Mouse (Mus musculus) thymus, adult 2 months (tissue): ENCODE measurements at regions not wholly inside any gene's neighbourhood (a gene's known extent, or its start where the extent isn't known, plus 50 kb on each side); places are given as distances from the start of the nearest gene placed in this dataset.

ENCODE experiments used
- DNase-seq: peaks from one replicate; pipeline ENCODE4 v3.0.0; 2021
- H3K27ac ChIP-seq: fragments of 200-500 bp; 2 replicates; pipeline ENCODE4 v1.5.1; 2012; ENCODE audit warnings: low read length, control low read depth; ENCODE audit not compliant: control insufficient read depth, insufficient read depth
- H3K27me3 ChIP-seq: fragments of 200-500 bp; 2 replicates; pipeline ENCODE4 v1.6.1; 2012; ENCODE audit warnings: mild to moderate bottlenecking, low read length, moderate library complexity, mixed read lengths; ENCODE audit not compliant: control insufficient read depth, insufficient read depth
- H3K36me3 ChIP-seq: fragments of 200-500 bp; 2 replicates; pipeline ENCODE4 v1.6.1; 2012; ENCODE audit warnings: mild to moderate bottlenecking, low read length, moderate library complexity; ENCODE audit not compliant: control insufficient read depth, insufficient read depth
- H3K4me1 ChIP-seq: fragments of 200-500 bp; replicated peaks from 2 replicates; pipeline ENCODE4 v1.6.1; 2012; ENCODE audit warnings: low read length; ENCODE audit not compliant: control insufficient read depth, insufficient read depth
- H3K4me3 ChIP-seq: fragments of 200-500 bp; 2 replicates; pipeline ENCODE4 v1.5.1; 2012; ENCODE audit warnings: mild to moderate bottlenecking, low read length, control low read depth, moderate library complexity; ENCODE audit not compliant: control insufficient read depth, insufficient read depth
- CTCF ChIP-seq: fragments of 200-500 bp; IDR thresholded peaks from 2 replicates; pipeline ENCODE4 v1.5.1; 2012; ENCODE audit warnings: mild to moderate bottlenecking, control low read depth, low read length, moderate library complexity, borderline replicate concordance; ENCODE audit not compliant: control insufficient read depth, poor library complexity, insufficient read depth; ENCODE audit errors: extremely low read depth
- POLR2A ChIP-seq: fragments of 200-500 bp; IDR thresholded peaks from 2 replicates; pipeline ENCODE4 v1.6.1; 2012; ENCODE audit warnings: mild to moderate bottlenecking, low read length, control low read depth, moderate library complexity; ENCODE audit not compliant: control insufficient read depth, poor library complexity, insufficient read depth; ENCODE audit errors: extremely low read depth
- WGBS: fragments of 180-500 bp; shearing (Covaris S2); methylation state at CpG from one replicate; pipeline ENCODE4 v1.1.7; 2018; 5-methylcytosine and 5-hydroxymethylcytosine counted together

DNA sequence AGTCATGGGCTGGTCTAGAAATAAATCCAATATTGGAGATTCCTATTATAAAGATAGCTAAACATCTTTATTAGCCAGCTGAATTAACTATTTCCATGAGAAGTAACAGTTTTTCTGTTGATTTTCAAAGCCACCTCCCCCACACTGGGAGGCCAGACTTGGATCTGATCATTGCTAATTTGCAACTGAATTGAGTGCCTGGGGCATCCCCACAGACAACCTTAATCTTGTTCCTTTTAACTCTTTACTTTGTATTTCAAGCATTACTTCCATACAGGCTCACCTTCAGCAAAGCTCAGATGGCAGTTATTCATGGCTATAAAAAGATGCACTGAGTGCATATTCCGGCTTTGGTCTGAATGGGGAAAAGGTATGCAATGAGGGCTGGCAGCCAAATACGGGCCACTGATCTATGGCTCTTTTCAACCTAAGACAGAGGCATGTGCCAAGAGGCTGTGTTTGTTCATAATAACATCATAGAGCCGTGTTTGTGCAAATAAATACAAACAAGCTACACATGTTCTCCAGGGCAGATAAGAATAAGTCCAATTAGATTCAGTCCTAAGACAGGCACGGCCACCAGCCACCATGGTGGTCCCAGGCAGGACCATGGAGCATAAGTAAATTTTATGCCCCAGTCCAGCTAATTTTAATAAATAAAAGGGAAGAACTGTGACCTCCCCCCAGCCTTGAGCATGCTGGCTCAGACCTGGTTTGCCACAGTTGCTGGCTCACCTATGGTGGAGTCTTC lies 194.5 kb upstream of the Ttc29 start:
- DNase-seq = no peak
- no peaks in the 10 kb centered on the region for H3K4me1 ChIP-seq
- TF ChIP-seq POLR2A = no peak
- no peak for TF ChIP-seq CTCF
- H3K27ac ChIP-seq = no peak overlapping the region
- 92% methylated on average over 4 of the region's 4 CpGs for WGBS
- H3K36me3 ChIP-seq = no peaks in the 10 kb centered on the region
- H3K27me3 ChIP-seq = no peaks in the 10 kb centered on the region
- H3K4me3 ChIP-seq = no peak overlapping the region

DNA sequence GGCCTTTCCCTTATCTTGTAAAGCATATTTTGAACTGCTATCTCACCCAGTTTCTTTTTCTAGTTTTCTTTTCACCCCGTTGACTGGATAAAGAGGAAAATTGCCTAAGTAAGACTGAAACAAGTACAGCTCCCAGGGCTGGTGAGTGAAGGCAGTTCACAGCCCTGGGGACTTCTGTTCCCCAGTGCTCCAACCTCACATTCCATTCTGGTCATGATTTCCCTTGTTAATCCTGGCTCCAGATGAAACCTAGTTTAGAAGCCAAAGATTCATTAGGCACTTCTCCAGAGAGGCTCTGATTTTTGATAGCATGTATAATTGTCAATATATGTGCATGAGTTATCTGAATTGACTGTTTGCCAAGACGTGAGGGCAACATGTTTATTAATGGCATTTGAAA lies 191.6 kb upstream of the Ttc29 start:
- Histone ChIP-seq H3K4me1 (no peaks in the 10 kb centered on the region), H3K4me3 (no peak overlapping the region), H3K27me3 (no peaks in the 10 kb centered on the region), H3K36me3 (no peaks in the 10 kb centered on the region), H3K27ac (no peak overlapping the region)
- TF ChIP-seq POLR2A (no peak), CTCF (no peak)
- 75% methylated on average over 2 of the region's 2 CpGs for WGBS
- DNase-seq = no peak

DNA sequence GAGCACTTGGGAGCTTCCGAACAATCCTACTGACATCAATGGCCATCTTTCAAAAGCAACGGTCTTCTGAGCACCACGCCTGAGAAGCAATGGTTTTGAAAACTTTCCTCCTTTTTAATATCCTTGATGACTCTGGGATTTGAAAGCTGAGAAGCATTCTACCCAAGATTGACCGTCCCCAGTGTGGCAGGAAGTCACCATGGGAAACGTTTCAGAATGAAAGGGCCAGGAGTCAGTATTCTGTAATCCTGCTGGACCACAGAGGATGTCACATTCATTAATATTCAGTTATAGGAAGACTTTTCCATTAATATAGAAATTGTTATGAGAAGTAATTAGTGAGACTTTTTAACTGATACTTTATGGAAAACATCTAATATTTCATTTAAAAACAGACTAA lies 190.1 kb upstream of the Ttc29 start:
- WGBS = 66% methylated on average over 5 of the region's 5 CpGs
- H3K4me1 ChIP-seq = no peaks in the 10 kb centered on the region
- no peak overlapping the region for H3K4me3 ChIP-seq
- no peaks in the 10 kb centered on the region for H3K27me3 ChIP-seq
- no peak for DNase-seq
- TF ChIP-seq CTCF (no peak), POLR2A (no peak)
- no peaks in the 10 kb centered on the region for H3K36me3 ChIP-seq
- no peak overlapping the region for H3K27ac ChIP-seq

DNA sequence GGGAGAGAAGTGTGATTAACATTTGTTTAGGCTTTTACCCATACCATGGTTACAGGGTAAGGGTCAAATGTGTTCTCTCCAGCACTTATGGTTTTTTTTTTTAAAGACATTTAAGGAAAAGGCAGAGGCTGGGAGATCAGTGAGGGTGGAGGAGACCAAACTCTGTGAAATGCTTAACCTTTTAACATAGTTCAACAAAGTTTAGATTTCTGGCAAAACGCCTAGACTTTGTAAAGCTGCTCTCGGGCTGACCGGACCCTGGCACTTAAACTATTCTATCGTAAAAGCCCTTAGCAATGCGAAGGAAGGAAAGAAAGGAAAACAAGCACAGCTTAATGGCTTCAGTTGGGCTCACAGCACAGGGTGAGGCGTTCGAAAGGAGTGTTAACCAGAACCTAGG lies 189.6 kb upstream of the Ttc29 start:
- no peak for DNase-seq
- TF ChIP-seq CTCF (no peak), POLR2A (no peak)
- H3K27me3 ChIP-seq = no peaks in the 10 kb centered on the region
- no peaks in the 10 kb centered on the region for H3K36me3 ChIP-seq
- no peaks in the 10 kb centered on the region for H3K4me1 ChIP-seq
- WGBS = 23% methylated on average over 7 of the region's 7 CpGs
- no peak overlapping the region for H3K4me3 ChIP-seq
- no peak overlapping the region for H3K27ac ChIP-seq

DNA sequence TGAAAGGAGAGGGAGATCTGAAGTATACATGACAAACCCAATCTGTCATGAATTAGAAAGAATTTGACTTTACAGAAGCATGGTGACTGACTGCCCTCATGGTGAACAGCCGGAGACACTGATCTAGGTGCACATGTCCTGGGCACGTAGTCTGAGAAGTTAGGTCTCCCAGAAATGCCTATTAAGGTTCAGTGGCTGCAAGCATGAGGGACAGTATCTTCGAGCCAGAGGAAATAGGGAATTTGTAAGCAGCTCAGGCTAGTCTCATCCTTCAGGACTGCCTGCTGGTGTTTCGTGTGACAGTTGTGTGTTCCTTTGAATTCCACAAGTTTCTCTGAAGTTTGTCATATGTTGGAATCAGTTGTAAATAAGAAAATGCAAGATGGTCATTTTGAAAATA lies 189.2 kb upstream of the Ttc29 start:
- Histone ChIP-seq H3K27ac (no peak overlapping the region), H3K4me3 (no peak overlapping the region), H3K36me3 (no peaks in the 10 kb centered on the region), H3K27me3 (no peaks in the 10 kb centered on the region), H3K4me1 (no peaks in the 10 kb centered on the region)
- TF ChIP-seq CTCF = no peak
- no peak for TF ChIP-seq POLR2A
- WGBS = 81% methylated on average over 4 of the region's 4 CpGs
- DNase-seq = no peak

DNA sequence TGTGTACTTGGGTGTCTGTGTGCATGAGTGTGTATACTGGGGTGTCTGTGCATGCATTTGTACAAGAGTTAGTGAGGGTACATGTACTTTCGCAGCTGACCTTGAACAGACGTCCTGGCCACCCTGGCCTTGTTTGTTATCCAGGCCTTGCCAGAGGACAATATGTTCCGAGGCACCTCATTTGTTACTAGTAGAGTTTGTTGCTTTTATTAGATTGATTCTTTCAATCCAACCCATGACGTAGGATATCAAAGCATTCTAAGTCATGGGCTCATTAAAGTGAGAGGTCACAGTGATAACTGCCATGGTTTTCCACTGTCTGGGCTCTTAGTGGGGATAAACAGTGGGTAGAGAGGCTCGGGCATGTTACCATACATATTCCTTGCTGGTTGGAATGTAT lies 188.1 kb upstream of the Ttc29 start:
- Histone ChIP-seq H3K27me3 (no peaks in the 10 kb centered on the region), H3K4me1 (no peaks in the 10 kb centered on the region), H3K36me3 (no peaks in the 10 kb centered on the region), H3K4me3 (no peak overlapping the region), H3K27ac (no peak overlapping the region)
- no peak for TF ChIP-seq POLR2A
- TF ChIP-seq CTCF = no peak
- WGBS = 93% methylated on average over 5 of the region's 5 CpGs
- no peak for DNase-seq

DNA sequence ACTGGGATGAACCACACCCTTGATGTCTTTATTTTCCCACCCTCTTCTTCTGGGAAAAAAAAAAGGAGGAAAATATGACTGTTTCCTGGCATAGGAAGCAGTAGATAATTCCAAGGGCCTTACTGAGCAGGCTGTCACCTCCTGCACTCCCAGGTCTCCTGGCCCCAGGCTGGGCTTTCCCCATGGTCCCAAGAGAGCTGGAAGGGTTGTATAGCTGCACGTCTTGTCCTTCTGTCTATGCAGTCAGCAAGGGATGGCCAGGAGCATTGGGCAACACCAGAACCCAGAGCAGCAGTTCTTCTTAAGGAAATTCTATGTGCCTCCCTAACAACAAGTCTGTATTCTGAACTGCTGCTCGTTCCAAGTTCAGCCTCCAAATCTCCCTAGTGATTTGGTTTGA lies 185.7 kb upstream of the Ttc29 start:
- Histone ChIP-seq H3K4me3 (no peak overlapping the region), H3K4me1 (no peaks in the 10 kb centered on the region), H3K36me3 (no peaks in the 10 kb centered on the region), H3K27ac (no peak overlapping the region), H3K27me3 (no peaks in the 10 kb centered on the region)
- WGBS = 86% methylated on average over 2 of the region's 2 CpGs
- no peak for DNase-seq
- no peak for TF ChIP-seq POLR2A
- TF ChIP-seq CTCF = no peak
